Mouse (Mus musculus) bone marrow macrophage, adult 2 months (primary cell): ENCODE measurements around the gene Zfp280b. TPM values are rescaled to one million over a fixed set of nuclear protein-coding genes. Genes with fewer than 3 reads are reported as not detected.

Experiments used
- H3K27ac ChIP-seq: 2 replicates; pipeline ENCODE4 v1.5.1; 2012; ENCODE audit warnings: low read depth, low read length; ENCODE audit not compliant: insufficient read depth
- H3K4me1 ChIP-seq: 2 replicates; pipeline ENCODE4 v1.6.1; 2012; ENCODE audit warnings: low read length; ENCODE audit not compliant: control insufficient read depth, insufficient read depth
- H3K4me3 ChIP-seq: 2 replicates; pipeline ENCODE4 v1.5.1; 2012; ENCODE audit warnings: mild to moderate bottlenecking, low read length, moderate library complexity; ENCODE audit not compliant: insufficient read depth
- CTCF ChIP-seq: IDR thresholded peaks from 2 replicates; pipeline ENCODE4 v1.5.1; 2012; ENCODE audit warnings: low read depth, mild to moderate bottlenecking, low read length, moderate library complexity
- POLR2A ChIP-seq: IDR thresholded peaks from 2 replicates; pipeline ENCODE4 v1.6.1; 2012; ENCODE audit warnings: mild to moderate bottlenecking, low read depth, low read length, borderline replicate concordance
- polyA plus RNA-seq: library from polyadenylated mRNA; stranded (reverse); fragments of >200 nt; gene quantifications from 2 replicates; pipeline ENCODE4 v1.2.4, GENCODE M21; 2012; ENCODE audit not compliant: missing spikeins, insufficient read depth, insufficient read length

Zfp280b gene
- polyA plus RNA-seq, 1 experiment, result 5.0 TPM

GRCm38 (mm10) chr10:76029276-76029675 is 3.2 kb upstream of the Zfp280b start:
- Histone ChIP-seq H3K4me1 (peaks cover 12% of the 10 kb centered on the region), H3K27ac (no peak overlapping the region), H3K4me3 (no peak overlapping the region)
- TF ChIP-seq CTCF (no peak), POLR2A (no peak)

- TF ChIP-seq POLR2A, result no peak
- no peak overlapping the region for H3K27ac ChIP-seq
- no peak overlapping the region for H3K4me3 ChIP-seq
- H3K4me1 ChIP-seq, result peaks cover 13% of the 10 kb centered on the region
These were observed 2.0 kb upstream of the Zfp280b start for GRCm38 (mm10) chr10:76030496-76030895.

- Histone ChIP-seq H3K4me3 (peak overlapping the region; percentile 95), H3K4me1 (peaks cover 13% of the 10 kb centered on the region), H3K27ac (no peak overlapping the region)
- TF ChIP-seq CTCF (no peak), POLR2A (0 out of 2 replicates have a peak, but pooled peaks have one; percentile 14)
These were observed 694 bp upstream of the Zfp280b start for GRCm38 (mm10) chr10:76031511-76032401.

- no peak for TF ChIP-seq CTCF
- no peak for TF ChIP-seq POLR2A
- Histone ChIP-seq H3K4me3 (peak overlapping the region; percentile 95), H3K27ac (no peak overlapping the region), H3K4me1 (peaks cover 11% of the 10 kb centered on the region)
These were observed 637 bp downstream of the Zfp280b start for GRCm38 (mm10) chr10:76033119-76033455.

- TF ChIP-seq POLR2A (no peak), CTCF (no peak)
- H3K4me3 ChIP-seq, result no peak overlapping the region
- H3K27ac ChIP-seq, result no peak overlapping the region
- H3K4me1 ChIP-seq, result peaks cover 11% of the 10 kb centered on the region
These were observed 1.7 kb downstream of the Zfp280b start for GRCm38 (mm10) chr10:76034001-76034600.

- peaks cover 11% of the 10 kb centered on the region for H3K4me1 ChIP-seq
These were observed 2.8 kb downstream of the Zfp280b start for GRCm38 (mm10) chr10:76035277-76035676.

GRCm38 (mm10) chr10:76036962-76037361 is 4.5 kb downstream of the Zfp280b start:
- no peak overlapping the region for H3K4me3 ChIP-seq
- H3K27ac ChIP-seq, result no peak overlapping the region
- peaks cover 8% of the 10 kb centered on the region for H3K4me1 ChIP-seq
- TF ChIP-seq POLR2A (no peak), CTCF (no peak)

More at GRCm38 (mm10) chr10:76035277-76035676, 2.8 kb downstream of the Zfp280b start:
- TF ChIP-seq CTCF, result no peak
- no peak overlapping the region for H3K27ac ChIP-seq
- H3K4me3 ChIP-seq, result no peak overlapping the region

GRCm38 (mm10) chr10:76045343-76045742 is 12.9 kb downstream of the Zfp280b start:
- H3K4me1 ChIP-seq, result no peaks in the 10 kb centered on the region
- TF ChIP-seq POLR2A (no peak), CTCF (no peak)
- no peak overlapping the region for H3K27ac ChIP-seq
- H3K4me3 ChIP-seq, result no peak overlapping the region

- TF ChIP-seq POLR2A (no peak), CTCF (no peak)
- Histone ChIP-seq H3K4me3 (no peak overlapping the region), H3K27ac (no peak overlapping the region), H3K4me1 (no peaks in the 10 kb centered on the region)
These were observed 14.3 kb downstream of the Zfp280b start for GRCm38 (mm10) chr10:76046754-76047153.

GRCm38 (mm10) chr10:76047182-76047869 is 14.9 kb downstream of the Zfp280b start:
- TF ChIP-seq CTCF, result no peak
- no peak for TF ChIP-seq POLR2A
- Histone ChIP-seq H3K27ac (no peak overlapping the region), H3K4me1 (no peaks in the 10 kb centered on the region), H3K4me3 (no peak overlapping the region)
